Mouse (Mus musculus): Measurements from ENCODE around the gene Prpf19.

GRCm38 (mm10) chr19:10901046-10901445 lies 6.0 kb downstream of the Prpf19 start:
- no peak for TF ChIP-seq CTCF (conservative IDR thresholded peaks at IDR 0.05; ENCODE audit: insufficient read depth, insufficient read length, low read depth, low read length)
- no peak for TF ChIP-seq POLR2A (IDR thresholded peaks at IDR 0.05; ENCODE audit: low read depth, low read length)
